Mouse (Mus musculus) kidney, adult 2 months (tissue): ENCODE measurements at regions not wholly inside any gene's neighbourhood (a gene's known extent, or its start where the extent isn't known, plus 50 kb on each side); places are given as distances from the start of the nearest gene placed in this dataset.

Experiments used
- CTCF ChIP-seq: fragments of 200-500 bp; conservative IDR thresholded peaks from 2 replicates; pipeline ENCODE4 v1.5.1; 2011; ENCODE audit warnings: low read depth, mild to moderate bottlenecking, control low read depth, low read length, moderate library complexity, mixed read lengths; ENCODE audit not compliant: insufficient read depth, insufficient read length
- POLR2A ChIP-seq: fragments of 200-500 bp; IDR thresholded peaks from one replicate; pipeline ENCODE4 v1.6.1; 2011; ENCODE audit warnings: low read depth, low read length, control low read depth

GRCm38 (mm10) chr12:12715528-12715927 is 226.2 kb downstream of the Mycn start:
- TF ChIP-seq CTCF (no peak), POLR2A (no peak)
